Comparison of ENCODE assay signal across 8 mouse cellular contexts in genomic region chr14:72149463-72149862, GRCm38 (mm10).
DNase-seq lines count a peak whose midpoint lies in the region; ATAC-seq lines count a peak whose summit lies in the region.

No protein-coding gene starts in this region.

- WGBS in neural tube, embryonic 14.5 days: 41% methylated on average over 4 of the region's 4 CpGs
- 29% methylated on average over 4 of the region's 4 CpGs for WGBS in neural tube, embryonic 15.5 days
- 21% methylated on average over 4 of the region's 4 CpGs for WGBS in forebrain, embryonic 10.5 days

- ATAC-seq in neural tube, embryonic 14.5 days (ENCODE audit: low read depth): peak; percentile 49; the same call in 1 of the 2 replicates
- no peak for ATAC-seq in neural tube, embryonic 15.5 days (ENCODE audit: low FRiP score)

- no peak overlapping the region for H3K4me2 ChIP-seq in neural tube, embryonic 14.5 days (ENCODE audit: low read depth, low read length)
- no peak overlapping the region for H3K4me2 ChIP-seq in neural tube, embryonic 15.5 days

- H3K9me3 ChIP-seq in neural tube, embryonic 14.5 days (ENCODE audit: control insufficient read depth, low read length): no peaks in the 10 kb centered on the region
- H3K9me3 ChIP-seq in neural tube, embryonic 15.5 days (replicated peaks): no peaks in the 10 kb centered on the region
- no peaks in the 10 kb centered on the region for H3K9me3 ChIP-seq in forebrain, embryonic 10.5 days

- H3K4me3 ChIP-seq in neural tube, embryonic 14.5 days (ENCODE audit: low read depth, low read length): no peak overlapping the region
- H3K4me3 ChIP-seq in neural tube, embryonic 15.5 days (replicated peaks): no peak overlapping the region
- no peak overlapping the region for H3K4me3 ChIP-seq in forebrain, embryonic 10.5 days

- no peaks in the 10 kb centered on the region for H3K36me3 ChIP-seq in neural tube, embryonic 14.5 days (ENCODE audit: control insufficient read depth, insufficient read depth, low read length)
- no peaks in the 10 kb centered on the region for H3K36me3 ChIP-seq in neural tube, embryonic 15.5 days
- no peaks in the 10 kb centered on the region for H3K36me3 ChIP-seq in forebrain, embryonic 10.5 days (replicated peaks)

- H3K9ac ChIP-seq in neural tube, embryonic 14.5 days (replicated peaks; ENCODE audit: low read depth, low read length): no peak overlapping the region
- no peak overlapping the region for H3K9ac ChIP-seq in neural tube, embryonic 15.5 days (replicated peaks)

- no peak overlapping the region for H3K27ac ChIP-seq in neural tube, embryonic 14.5 days (ENCODE audit: low read depth, low read length)
- H3K27ac ChIP-seq in neural tube, embryonic 15.5 days (replicated peaks): no peak overlapping the region
- no peak overlapping the region for H3K27ac ChIP-seq in forebrain, embryonic 10.5 days

- no peaks in the 10 kb centered on the region for H3K27me3 ChIP-seq in neural tube, embryonic 14.5 days (ENCODE audit: control insufficient read depth, insufficient read depth, low read length)
- no peaks in the 10 kb centered on the region for H3K27me3 ChIP-seq in neural tube, embryonic 15.5 days (replicated peaks)
- H3K27me3 ChIP-seq in forebrain, embryonic 10.5 days (ENCODE audit: poor library complexity, severe bottlenecking): no peaks in the 10 kb centered on the region

- peak; percentile 29 for DNase-seq in forebrain, embryonic 10.5 days (ENCODE audit: extremely low spot score, low spot score)
- peak; percentile 3 for DNase-seq in kidney, postnatal 14 days
- DNase-seq in testis, postnatal 14 days (ENCODE audit: low spot score): peak; percentile 19
- no peak for DNase-seq in urinary bladder, postnatal 36 days (ENCODE audit: low spot score in 2 of 2)
- DNase-seq in right cerebral cortex, adult 2 months (ENCODE audit: low spot score in 2 of 2): no peak
- DNase-seq in urinary bladder, postnatal 25 days (ENCODE audit: low spot score): no peak

- no peaks in the 10 kb centered on the region for H3K4me1 ChIP-seq in neural tube, embryonic 14.5 days (ENCODE audit: control insufficient read depth, insufficient read depth, low read length)
- 0 out of 2 replicates have a peak, but pooled peaks cover 19% of the 10 kb centered on the region for H3K4me1 ChIP-seq in neural tube, embryonic 15.5 days
- peaks cover 20% of the 10 kb centered on the region for H3K4me1 ChIP-seq in forebrain, embryonic 10.5 days

Comparison
In these comparisons a context has a peak if more than half of its experiments do, and no peak if none do; other contexts are left out.
1. DNase-seq: peak in forebrain, embryonic 10.5 days (single experiment), kidney, postnatal 14 days (single experiment) and testis, postnatal 14 days (single experiment); none in urinary bladder, postnatal 36 days (0 of 2), right cerebral cortex, adult 2 months (0 of 2) and urinary bladder, postnatal 25 days (single experiment).